Mouse (Mus musculus) embryonic facial prominence, embryonic 11.5 days (tissue): ENCODE measurements around the gene Ptprt. TPM values are rescaled to one million over a fixed set of nuclear protein-coding genes. Genes with fewer than 3 reads are reported as not detected.

Experiments
- ATAC-seq: fragments of 200-750 bp; cut with Nextera tagmentation; replicated peaks from 2 replicates; pipeline ENCODE4 v1.8.0; 2017; ENCODE audit warnings: low read depth; ENCODE audit not compliant: insufficient number of reproducible peaks, low FRiP score, low TSS enrichment
- DNase-seq: peaks from one replicate; pipeline ENCODE4 v3.0.0-alpha.2; 2015; ENCODE audit warnings: low spot score
- H3K27ac ChIP-seq: fragments of 300-500 bp; sonication (generic); replicated peaks from 2 replicates; pipeline ENCODE4 v1.5.1; 2014; ENCODE audit warnings: mild to moderate bottlenecking, low read depth, low read length, control low read depth
- H3K27me3 ChIP-seq: fragments of 300-500 bp; sonication (generic); 2 replicates; pipeline ENCODE4 v1.6.1; 2014; ENCODE audit warnings: mild to moderate bottlenecking, low read length, moderate library complexity, mixed read lengths; ENCODE audit not compliant: control insufficient read depth, insufficient read depth
- H3K36me3 ChIP-seq: fragments of 300-500 bp; sonication (generic); replicated peaks from 2 replicates; pipeline ENCODE4 v1.6.1; 2014; ENCODE audit warnings: low read depth, mild to moderate bottlenecking, low read length, moderate library complexity, mixed read lengths; ENCODE audit not compliant: control insufficient read depth, insufficient read depth
- H3K4me1 ChIP-seq: fragments of 300-500 bp; sonication (generic); 2 replicates; pipeline ENCODE4 v1.6.1; 2014; ENCODE audit warnings: low read length, mixed read lengths; ENCODE audit not compliant: control insufficient read depth, insufficient read depth
- H3K4me2 ChIP-seq: fragments of 300-500 bp; sonication (generic); 2 replicates; pipeline ENCODE4 v1.6.1; 2014; ENCODE audit warnings: low read depth, mild to moderate bottlenecking, control low read depth, low read length, moderate library complexity
- H3K4me3 ChIP-seq: fragments of 300-500 bp; sonication (generic); 2 replicates; pipeline ENCODE4 v1.5.1; 2014; ENCODE audit warnings: low read depth, low read length, control low read depth
- H3K9ac ChIP-seq: fragments of 300-500 bp; sonication (generic); replicated peaks from 2 replicates; pipeline ENCODE4 v1.6.1; 2014; ENCODE audit warnings: mild to moderate bottlenecking, control low read depth, low read length
- H3K9me3 ChIP-seq: fragments of 300-500 bp; sonication (generic); replicated peaks from 2 replicates; pipeline ENCODE4 v1.6.1; 2016; ENCODE audit warnings: mild to moderate bottlenecking, low read length, inconsistent platforms, mixed read lengths; ENCODE audit not compliant: control insufficient read depth
- WGBS: fragments of 180-500 bp; shearing (Covaris S2); extraction: QIAGEN DNeasy Blood & Tissue Kit; methylation state at CpG from one replicate; pipeline ENCODE4 v1.1.7; 2014; 5-methylcytosine and 5-hydroxymethylcytosine counted together
- polyA plus RNA-seq: library from polyadenylated mRNA; unstranded; fragments of >200 nt; fragmentation: Nextera tagmentation; extraction: Ambion mirVana; gene quantifications from 2 replicates; pipeline ENCODE4 v1.2.1, GENCODE M21; 2014

Gene Ptprt
- polyA plus RNA-seq, 1 experiment from 2014 or later = 1.00 TPM

- no peak overlapping the region for H3K4me2 ChIP-seq
- no peaks in the 10 kb centered on the region for H3K27me3 ChIP-seq
- ATAC-seq (no peak), DNase-seq (no peak)
- no peaks in the 10 kb centered on the region for H3K9me3 ChIP-seq
- H3K9ac ChIP-seq = no peak overlapping the region
- H3K4me1 ChIP-seq = no peaks in the 10 kb centered on the region
- H3K36me3 ChIP-seq = no peaks in the 10 kb centered on the region
- H3K27ac ChIP-seq = no peak overlapping the region
- WGBS = 70% methylated on average over 6 of the region's 6 CpGs
- H3K4me3 ChIP-seq = no peak overlapping the region
Measured at GRCm38 (mm10) chr2:162401316-162402100, 259.4 kb downstream of the Ptprt start.

DNA sequence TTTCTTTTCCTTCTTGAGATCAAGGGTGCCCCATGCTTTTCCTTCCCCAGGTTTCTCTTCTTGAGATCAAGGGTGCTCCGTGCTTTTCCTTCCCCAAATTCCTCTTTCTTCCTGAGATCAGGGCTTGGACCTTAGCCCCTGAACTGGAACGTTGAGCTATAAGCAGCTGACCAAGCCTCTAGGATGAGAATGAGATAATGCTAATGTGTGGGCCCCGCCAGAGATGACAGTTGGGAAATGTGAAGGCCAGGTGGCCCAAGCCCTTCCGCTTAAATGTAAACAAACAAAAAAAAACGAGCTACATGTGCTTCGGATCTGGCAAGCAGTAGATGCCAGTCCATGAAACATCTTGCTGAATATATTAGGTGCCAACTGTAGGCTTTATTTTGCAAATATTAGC, 266.3 kb downstream of the Ptprt start:
- H3K27me3 ChIP-seq = no peaks in the 10 kb centered on the region
- H3K4me2 ChIP-seq = no peak overlapping the region
- no peak overlapping the region for H3K9ac ChIP-seq
- H3K4me3 ChIP-seq = no peak overlapping the region
- no peak for ATAC-seq
- no peak for DNase-seq
- WGBS = 68% methylated on average over 6 of the region's 6 CpGs
- no peaks in the 10 kb centered on the region for H3K4me1 ChIP-seq
- no peaks in the 10 kb centered on the region for H3K9me3 ChIP-seq
- H3K36me3 ChIP-seq = no peaks in the 10 kb centered on the region
- no peak overlapping the region for H3K27ac ChIP-seq

GRCm38 (mm10) chr2:162391834-162392233, 269.1 kb downstream of the Ptprt start:
- Histone ChIP-seq H3K4me1 (no peaks in the 10 kb centered on the region), H3K4me3 (no peak overlapping the region), H3K9me3 (no peaks in the 10 kb centered on the region), H3K4me2 (no peak overlapping the region), H3K27me3 (no peaks in the 10 kb centered on the region), H3K36me3 (no peaks in the 10 kb centered on the region), H3K9ac (no peak overlapping the region), H3K27ac (no peak overlapping the region)
- WGBS = 58% methylated on average over 4 of the region's 4 CpGs
- peak; percentile 9 for DNase-seq
- ATAC-seq = no peak

GRCm38 (mm10) chr2:162377309-162377708, 283.6 kb downstream of the Ptprt start:
- Histone ChIP-seq H3K4me1 (no peaks in the 10 kb centered on the region), H3K27me3 (no peaks in the 10 kb centered on the region), H3K9me3 (no peaks in the 10 kb centered on the region), H3K9ac (no peak overlapping the region), H3K4me2 (no peak overlapping the region), H3K4me3 (no peak overlapping the region), H3K36me3 (no peaks in the 10 kb centered on the region), H3K27ac (no peak overlapping the region)
- DNase-seq = no peak
- 83% methylated on average over 7 of the region's 7 CpGs for WGBS
- ATAC-seq = no peak

DNA sequence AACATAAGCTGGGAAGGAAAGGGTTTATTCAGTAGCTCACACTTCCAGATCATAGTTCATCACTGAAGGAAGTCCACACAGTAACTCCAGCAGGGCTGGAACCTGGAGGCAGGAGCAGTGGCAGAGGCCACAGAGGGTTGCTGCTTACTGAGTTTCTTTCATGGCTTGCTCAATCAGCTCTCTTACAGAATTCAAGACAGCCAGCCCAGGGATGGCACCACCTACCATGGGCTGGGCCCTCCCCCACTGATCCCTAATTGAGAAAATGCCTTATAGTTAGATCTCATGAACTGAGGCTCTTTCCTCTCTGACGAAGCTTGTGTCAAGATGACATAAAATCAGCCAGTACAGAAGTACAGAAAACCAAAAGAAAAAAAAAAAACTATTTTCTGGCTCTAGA, 311.9 kb downstream of the Ptprt start:
- no peak for DNase-seq
- H3K9me3 ChIP-seq = no peaks in the 10 kb centered on the region
- no peaks in the 10 kb centered on the region for H3K27me3 ChIP-seq
- whole genome bisulfite sequencing = 62% methylated on average over 1 of the region's 1 CpGs
- H3K36me3 ChIP-seq = no peaks in the 10 kb centered on the region
- no peak overlapping the region for H3K4me3 ChIP-seq
- no peak overlapping the region for H3K9ac ChIP-seq
- no peak overlapping the region for H3K4me2 ChIP-seq
- no peak for ATAC-seq
- H3K4me1 ChIP-seq = no peaks in the 10 kb centered on the region
- no peak overlapping the region for H3K27ac ChIP-seq

DNA sequence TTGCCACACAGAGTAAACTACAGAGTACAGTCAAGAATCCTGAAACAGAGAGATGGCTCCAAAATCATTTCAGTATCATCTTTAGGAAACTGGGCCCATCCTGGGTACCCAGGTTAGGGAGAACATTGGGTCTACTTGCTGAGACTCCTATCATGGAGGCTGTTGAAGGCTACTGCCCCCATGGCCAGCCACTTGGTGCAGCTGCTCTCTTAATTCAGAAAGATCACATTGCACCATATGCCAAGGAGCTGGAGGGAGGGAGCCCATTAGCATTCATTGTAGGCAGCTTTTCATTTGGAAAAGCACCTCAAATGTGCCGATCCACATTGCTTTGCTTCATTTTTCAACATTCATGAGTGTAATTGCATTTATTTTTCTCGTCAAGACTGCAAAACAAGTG, 319.1 kb downstream of the Ptprt start:
- no peaks in the 10 kb centered on the region for H3K27me3 ChIP-seq
- H3K36me3 ChIP-seq = no peaks in the 10 kb centered on the region
- no peak for ATAC-seq
- no peak for DNase-seq
- no peak overlapping the region for H3K9ac ChIP-seq
- no peak overlapping the region for H3K4me3 ChIP-seq
- no peaks in the 10 kb centered on the region for H3K4me1 ChIP-seq
- H3K27ac ChIP-seq = no peak overlapping the region
- WGBS = 63% methylated on average over 2 of the region's 2 CpGs
- no peak overlapping the region for H3K4me2 ChIP-seq
- H3K9me3 ChIP-seq = no peaks in the 10 kb centered on the region

DNA sequence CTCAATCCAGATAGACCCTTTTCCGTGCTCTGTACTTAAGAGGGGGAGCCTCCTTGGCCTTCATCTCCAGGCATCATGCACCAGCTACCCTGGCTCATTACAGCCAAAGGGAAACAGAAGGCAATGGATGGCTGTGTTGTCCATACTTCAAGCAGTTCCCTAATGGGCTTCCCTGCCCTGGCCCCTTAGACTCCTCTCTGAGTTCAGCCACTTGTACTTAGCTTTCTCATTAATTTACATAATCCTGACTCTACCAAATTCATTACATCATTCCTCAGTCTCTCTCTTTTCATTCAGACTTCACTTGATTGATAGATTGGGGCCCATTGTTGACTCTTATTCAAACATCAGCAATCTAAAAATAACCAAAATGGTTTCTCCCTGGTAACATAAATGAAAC, 320.7 kb downstream of the Ptprt start:
- Histone ChIP-seq H3K27me3 (no peaks in the 10 kb centered on the region), H3K9me3 (no peaks in the 10 kb centered on the region), H3K4me2 (no peak overlapping the region), H3K36me3 (no peaks in the 10 kb centered on the region), H3K4me1 (no peaks in the 10 kb centered on the region), H3K9ac (no peak overlapping the region), H3K27ac (no peak overlapping the region), H3K4me3 (no peak overlapping the region)
- ATAC-seq (no peak), DNase-seq (no peak)
- 65% methylated on average over 1 of the region's 1 CpGs for WGBS

DNA sequence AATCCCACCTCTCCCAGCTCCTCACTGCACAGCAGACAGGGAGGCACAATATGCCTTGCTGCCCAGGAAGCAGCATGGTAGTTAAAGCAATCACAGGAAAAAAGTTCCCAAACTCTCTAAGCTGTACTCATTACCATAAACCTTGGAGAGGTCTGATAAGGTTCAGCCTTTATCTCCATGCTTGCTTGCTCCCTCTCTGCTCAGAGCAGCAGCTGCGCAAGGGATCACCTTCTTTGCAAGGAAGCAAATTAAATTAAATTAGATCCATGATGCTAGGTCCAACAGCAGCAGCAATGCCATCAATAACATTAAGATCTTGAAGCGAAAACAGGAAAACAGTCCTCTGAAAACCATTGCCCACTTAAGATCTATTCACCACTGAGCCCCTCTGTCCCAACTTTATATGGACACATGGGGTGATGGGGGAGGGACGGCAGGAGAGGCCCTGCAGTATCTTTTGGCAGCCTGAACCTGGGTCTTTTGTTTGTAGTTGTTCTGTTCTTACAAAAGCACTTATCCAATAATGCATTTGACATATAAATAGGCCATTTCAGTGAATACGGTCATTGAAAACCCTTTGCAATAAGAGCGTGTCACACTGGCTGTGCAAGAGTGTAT, 328.8 kb downstream of the Ptprt start:
- DNase-seq = no peak
- 77% methylated on average over 5 of the region's 5 CpGs for WGBS
- Histone ChIP-seq H3K4me1 (no peaks in the 10 kb centered on the region), H3K4me3 (no peak overlapping the region), H3K9ac (no peak overlapping the region), H3K36me3 (no peaks in the 10 kb centered on the region), H3K4me2 (no peak overlapping the region), H3K27ac (no peak overlapping the region), H3K9me3 (no peaks in the 10 kb centered on the region), H3K27me3 (no peaks in the 10 kb centered on the region)
- ATAC-seq = no peak
